Mouse (Mus musculus): Measurements from ENCODE around the gene Atp4b. TPM values are rescaled to one million over a fixed set of nuclear protein-coding genes. Genes with fewer than 3 reads are reported as not detected.

Atp4b gene
- not detected in 2 replicates for polyA plus RNA-seq (2012; rRNA removed)

GRCm38 (mm10) chr8:13396725-13397124 is at the start of gene Atp4b:
TSS of gene Atp4b (minus strand) at chr8:13396825.

GRCm38 (mm10) chr8:13434889-13435288 is 38.3 kb upstream of the Atp4b start, which contains the start of gene Tmem255b:
TSS of gene Tmem255b (plus strand) at chr8:13435189.

GRCm38 (mm10) chr8:13404666-13405131 is 8.1 kb upstream of the Atp4b start, which contains the start of gene Grk1:
TSS of gene Grk1 (plus strand) at chr8:13405081.

GRCm38 (mm10) chr8:13338255-13338860 is 58.3 kb downstream of the Atp4b start, which contains the start of gene Tfdp1:
TSS of gene Tfdp1 (plus strand) at chr8:13338751.

Other genes with a start within 250 kb of the Atp4b start
- gene Lamp1, start 237.7 kb downstream of the Atp4b start, polyA plus RNA-seq (2012; rRNA removed), result 593 and 658 TPM in 2 replicates
- 86.4 and 100 TPM in 2 replicates for gene Grtp1, start 196.2 kb downstream of the Atp4b start, polyA plus RNA-seq (2012; rRNA removed)
- 0.13 TPM in 1 of 2 replicates, not detected in the other for gene Adprhl1, start 142.7 kb downstream of the Atp4b start, polyA plus RNA-seq (2012; rRNA removed)
- 20.0 and 22.7 TPM in 2 replicates for gene Dcun1d2, start 108.7 kb downstream of the Atp4b start, polyA plus RNA-seq (2012; rRNA removed)
- gene Tmco3, start 108.6 kb downstream of the Atp4b start, polyA plus RNA-seq (2012; rRNA removed), result 120 TPM in 2 replicates
- 29.9 and 30.5 TPM in 2 replicates for gene Tfdp1, start 58.1 kb downstream of the Atp4b start, polyA plus RNA-seq (2012; rRNA removed)
- gene Grk1, start 8.3 kb upstream of the Atp4b start, polyA plus RNA-seq (2012; rRNA removed), result not detected in 2 replicates
- gene Tmem255b, start 38.4 kb upstream of the Atp4b start, polyA plus RNA-seq (2012; rRNA removed), result 9.0 and 14.6 TPM in 2 replicates
- gene Gas6, start 97.7 kb upstream of the Atp4b start, polyA plus RNA-seq (2012; rRNA removed), result 343 and 357 TPM in 2 replicates
- 0.21 TPM in 1 of 2 replicates, not detected in the other for gene 1700029H14Rik, start 165.6 kb upstream of the Atp4b start, polyA plus RNA-seq (2012; rRNA removed)